Mouse (Mus musculus): Measurements from ENCODE around the gene Slc12a4. TPM values are rescaled to one million over a fixed set of nuclear protein-coding genes. Genes with fewer than 3 reads are reported as not detected.

The Slc12a4 gene
- polyA plus RNA-seq, 1 experiment = 8.9 TPM

DNA sequence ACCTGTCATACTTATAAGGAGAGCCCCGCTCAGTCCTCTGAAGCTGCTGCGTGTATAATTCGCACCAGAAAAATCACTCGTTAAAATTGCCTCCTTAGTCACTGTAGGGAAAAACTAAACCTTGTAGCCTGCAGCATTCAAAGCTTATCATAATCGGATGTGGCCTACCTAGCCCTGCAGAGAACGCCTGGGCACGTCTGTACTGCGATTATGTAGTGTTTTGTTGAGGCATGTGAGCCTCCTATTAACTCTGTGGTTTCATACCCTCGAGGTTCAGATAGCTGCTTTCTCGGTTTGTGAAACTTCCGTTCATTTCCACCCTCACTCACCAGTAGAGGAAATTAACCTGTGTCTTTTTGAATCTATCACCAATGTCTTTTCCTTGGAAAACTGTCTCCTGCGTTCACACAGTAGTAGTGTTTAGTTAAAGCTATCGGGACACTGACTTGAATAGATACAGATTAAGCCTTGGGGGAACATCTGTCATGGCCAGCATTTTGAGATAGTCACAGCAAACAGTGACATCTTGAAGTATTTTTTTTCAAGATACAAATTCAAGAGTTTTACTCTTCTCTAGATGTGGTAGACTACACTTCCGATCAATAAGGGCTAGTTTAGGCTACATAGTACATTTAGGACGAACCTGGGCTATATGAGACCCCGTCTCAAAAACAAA is 64.8 kb downstream of the Slc12a4 start:
- H3K4me1 ChIP-seq (ENCODE audit: control insufficient read depth, insufficient read depth, insufficient read length, low read length) = no peaks in the 10 kb centered on the region
- TF ChIP-seq POLR2A (IDR thresholded peaks at IDR 0.05; ENCODE audit: low read depth, low read length) = no peak
- no peak for TF ChIP-seq CTCF (IDR thresholded peaks at IDR 0.05; ENCODE audit: extremely low read depth, insufficient read length, insufficient replicate concordance, low read depth, low read length)
- H3K4me3 ChIP-seq (ENCODE audit: low read depth, low read length) = peak overlapping the region; percentile 94
- no peaks in the 10 kb centered on the region for H3K27me3 ChIP-seq (ENCODE audit: control insufficient read depth, insufficient read depth, low read length)
- H3K27ac ChIP-seq (ENCODE audit: insufficient read depth, low read depth, low read length) = peak overlapping the region; percentile 34; the same call in 1 of the 2 replicates
- peaks cover 2% of the 10 kb centered on the region; the same call in 1 of the 2 replicates for H3K36me3 ChIP-seq (ENCODE audit: control insufficient read depth, insufficient read depth, low read length)
- 21% methylated on average over 16 of the region's 16 CpGs for WGBS

DNA sequence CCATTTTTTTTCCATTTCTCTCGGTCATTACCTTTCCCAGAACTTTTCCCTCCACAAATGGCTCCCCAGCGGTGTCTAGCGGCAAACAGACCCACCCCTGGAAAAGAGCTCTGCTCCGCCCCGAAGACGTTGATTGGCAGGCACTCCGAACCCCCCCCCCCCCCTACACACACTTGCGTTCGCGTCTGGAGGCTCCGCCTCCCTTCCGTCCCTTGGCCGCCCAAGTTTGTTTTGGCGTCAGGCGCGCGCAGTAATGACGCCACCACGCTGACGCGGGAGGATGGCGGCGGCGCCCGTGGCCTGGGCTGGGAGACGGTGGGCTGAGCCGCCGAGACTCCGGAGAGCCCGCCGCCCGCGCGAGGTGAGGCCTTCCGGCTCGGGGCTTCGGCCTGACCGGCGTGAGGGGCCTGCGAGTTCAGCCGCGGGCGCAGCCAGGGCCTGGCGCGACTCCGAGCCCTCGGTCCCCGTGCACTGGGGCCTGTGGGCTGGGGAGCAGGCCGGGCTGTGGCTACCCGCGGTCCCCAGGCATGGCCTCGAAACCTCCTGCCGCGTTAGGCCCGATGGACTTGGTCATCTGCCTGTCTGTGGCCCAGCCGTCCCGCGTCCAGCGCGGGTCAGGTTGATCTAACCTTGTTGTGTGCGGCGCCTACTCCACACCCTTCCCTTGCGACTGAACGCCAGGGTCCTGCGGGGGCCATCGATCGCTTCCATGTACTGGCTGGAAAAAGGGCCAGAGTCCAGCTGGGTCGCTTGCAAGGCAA is 65.5 kb downstream of the Slc12a4 start, which contains the start of gene Pskh1:
Gene Pskh1 (plus strand): TSS at position 262 of the 761 bp plus-strand sequence.
- H3K27me3 ChIP-seq (ENCODE audit: control insufficient read depth, insufficient read depth, low read length) = no peaks in the 10 kb centered on the region
- no peaks in the 10 kb centered on the region for H3K4me1 ChIP-seq (ENCODE audit: control insufficient read depth, insufficient read depth, insufficient read length, low read length)
- TF ChIP-seq POLR2A (IDR thresholded peaks at IDR 0.05; ENCODE audit: low read depth, low read length) (peak; percentile 70), CTCF (IDR thresholded peaks at IDR 0.05; ENCODE audit: extremely low read depth, insufficient read length, insufficient replicate concordance, low read depth, low read length) (no peak)
- peak within 1 kb of the TSS; percentile 34 for H3K27ac ChIP-seq (ENCODE audit: insufficient read depth, low read depth, low read length)
- WGBS = under 1% methylated on average over 68 of the region's 68 CpGs
- H3K36me3 ChIP-seq (ENCODE audit: control insufficient read depth, insufficient read depth, low read length) = peaks cover 2% of the 10 kb centered on the region; the same call in 1 of the 2 replicates
- peak within 1 kb of the TSS; percentile 94 for H3K4me3 ChIP-seq (ENCODE audit: low read depth, low read length)

DNA sequence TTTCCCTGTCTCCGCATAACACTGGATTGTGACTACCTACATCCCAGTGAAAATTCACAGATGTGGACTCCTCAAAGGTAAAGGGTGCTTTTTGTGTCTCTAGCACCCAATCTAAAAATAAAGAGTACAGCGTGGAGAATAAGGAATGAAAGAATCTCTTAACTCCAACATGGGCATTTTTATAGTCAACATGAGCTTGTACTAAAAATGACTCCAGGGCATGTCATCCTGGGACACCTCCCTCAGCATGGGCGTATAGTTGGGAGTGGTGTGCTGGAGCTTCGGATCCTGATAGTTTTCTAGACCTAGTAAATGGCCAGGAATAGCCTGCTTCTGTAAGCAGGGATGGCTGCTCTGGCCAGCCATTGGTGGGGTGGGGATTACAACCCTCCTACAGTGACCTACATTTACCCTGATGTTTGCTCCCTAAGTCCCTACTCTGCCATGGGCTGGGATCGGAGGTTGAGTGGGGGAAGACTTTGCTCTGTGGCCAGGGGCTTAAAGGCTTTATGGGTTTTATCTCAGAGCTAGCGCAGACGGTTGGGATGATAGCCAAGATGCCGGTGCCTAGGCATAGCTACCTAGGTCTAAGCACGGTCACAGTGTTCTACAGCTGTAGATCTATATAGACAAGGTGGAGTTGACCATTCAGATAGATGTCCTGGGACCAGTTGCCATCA is 68.0 kb downstream of the Slc12a4 start:
- Histone ChIP-seq H3K4me1 (ENCODE audit: control insufficient read depth, insufficient read depth, insufficient read length, low read length) (no peaks in the 10 kb centered on the region), H3K4me3 (ENCODE audit: low read depth, low read length) (no peak overlapping the region), H3K27ac (ENCODE audit: insufficient read depth, low read depth, low read length) (no peak overlapping the region), H3K27me3 (ENCODE audit: control insufficient read depth, insufficient read depth, low read length) (no peaks in the 10 kb centered on the region), H3K36me3 (ENCODE audit: control insufficient read depth, insufficient read depth, low read length) (no peaks in the 10 kb centered on the region)
- no peak for TF ChIP-seq CTCF (IDR thresholded peaks at IDR 0.05; ENCODE audit: extremely low read depth, insufficient read length, insufficient replicate concordance, low read depth, low read length)
- TF ChIP-seq POLR2A (IDR thresholded peaks at IDR 0.05; ENCODE audit: low read depth, low read length) = no peak
- WGBS = 47% methylated on average over 9 of the region's 9 CpGs

Other genes with a start within 250 kb of the Slc12a4 start
- gene Gfod2, start 207.4 kb downstream of the Slc12a4 start, polyA plus RNA-seq (2012; rRNA removed) = 4.9 and 8.3 TPM in 2 replicates
- 9.5 and 15.3 TPM in 2 replicates for gene Ranbp10, start 138.7 kb downstream of the Slc12a4 start, polyA plus RNA-seq (2012; rRNA removed)
- not detected in 2 replicates for gene Tsnaxip1, start 138.4 kb downstream of the Slc12a4 start, polyA plus RNA-seq (2012; rRNA removed)
- gene Cenpt, start 112.8 kb downstream of the Slc12a4 start, polyA plus RNA-seq (2012; rRNA removed) = 5.6 and 9.7 TPM in 2 replicates
- gene Thap11, start 111.0 kb downstream of the Slc12a4 start, polyA plus RNA-seq (2012; rRNA removed) = 24.1 and 39.4 TPM in 2 replicates
- gene Nutf2, start 105.5 kb downstream of the Slc12a4 start, polyA plus RNA-seq (2012; rRNA removed) = 11.5 and 15.3 TPM in 2 replicates
- 35.3 and 55.8 TPM in 2 replicates for gene Edc4, start 85.2 kb downstream of the Slc12a4 start, polyA plus RNA-seq (2012; rRNA removed)
- 0.74 and 3.9 TPM in 2 replicates for gene Nrn1l, start 72.5 kb downstream of the Slc12a4 start, polyA plus RNA-seq (2012; rRNA removed)
- gene Pskh1, start 65.7 kb downstream of the Slc12a4 start, polyA plus RNA-seq (2012; rRNA removed) = 10.2 and 20.2 TPM in 2 replicates
- 32.5 and 17,898 TPM in 2 replicates for gene Ctrl, start 32.2 kb downstream of the Slc12a4 start, polyA plus RNA-seq (2012; rRNA removed)
- 503 and 1,032 TPM in 2 replicates for gene Psmb10, start 27.7 kb downstream of the Slc12a4 start, polyA plus RNA-seq (2012; rRNA removed)
- gene Lcat, start 22.7 kb downstream of the Slc12a4 start, polyA plus RNA-seq (2012; rRNA removed) = 0.72 and 2.6 TPM in 2 replicates
- gene Dpep3, start 13.3 kb upstream of the Slc12a4 start, polyA plus RNA-seq (2012; rRNA removed) = 0.05 and 0.06 TPM in 2 replicates
- 2.5 and 5.2 TPM in 2 replicates for gene Dus2, start 25.2 kb upstream of the Slc12a4 start, polyA plus RNA-seq (2012; rRNA removed)
- gene Dpep2nb, start 39.9 kb upstream of the Slc12a4 start, polyA plus RNA-seq (2012; rRNA removed) = not detected in 2 replicates
- 5.2 and 6.6 TPM in 2 replicates for gene Ddx28, start 45.8 kb upstream of the Slc12a4 start, polyA plus RNA-seq (2012; rRNA removed)
- 7.0 and 17.0 TPM in 2 replicates for gene Nfatc3, start 92.7 kb upstream of the Slc12a4 start, polyA plus RNA-seq (2012; rRNA removed)
- gene Esrp2, start 170.9 kb upstream of the Slc12a4 start, polyA plus RNA-seq (2012; rRNA removed) = 27.5 and 30.9 TPM in 2 replicates
- gene Pla2g15, start 184.3 kb upstream of the Slc12a4 start, polyA plus RNA-seq (2012; rRNA removed) = 2.6 and 2.8 TPM in 2 replicates
- gene Slc7a6, start 202.8 kb upstream of the Slc12a4 start, polyA plus RNA-seq (2012; rRNA removed) = 5.3 and 6.2 TPM in 2 replicates
- gene Slc7a6os, start 244.8 kb upstream of the Slc12a4 start, polyA plus RNA-seq (2012; rRNA removed) = 16.1 and 17.6 TPM in 2 replicates
- 7.8 and 11.9 TPM in 2 replicates for gene Prmt7, start 244.8 kb upstream of the Slc12a4 start, polyA plus RNA-seq (2012; rRNA removed)

Measured in small intestine, adult 2 months (tissue).